Mouse (Mus musculus) hindbrain, postnatal 0 days (tissue): ENCODE measurements at regions not wholly inside any gene's neighbourhood (a gene's known extent, or its start where the extent isn't known, plus 50 kb on each side); places are given as distances from the start of the nearest gene placed in this dataset.

Source experiments
- ATAC-seq: fragments of 200-750 bp; cut with Nextera tagmentation; 2 replicates; pipeline ENCODE4 v1.8.0; 2017; ENCODE audit warnings: mild to moderate bottlenecking, moderate TSS enrichment, moderate library complexity
- DNase-seq: peaks from one replicate; pipeline ENCODE4 v3.0.0-alpha.2; 2015; ENCODE audit warnings: low spot score
- H3K27ac ChIP-seq: fragments of 300-500 bp; sonication (generic); 2 replicates; pipeline ENCODE4 v1.5.1; 2014; ENCODE audit warnings: mild to moderate bottlenecking
- H3K27me3 ChIP-seq: fragments of 300-500 bp; sonication (generic); 2 replicates; pipeline ENCODE4 v1.6.1; 2014; ENCODE audit warnings: low read length, mixed read lengths; ENCODE audit not compliant: insufficient read depth
- H3K36me3 ChIP-seq: fragments of 300-500 bp; sonication (generic); 2 replicates; pipeline ENCODE4 v1.6.1; 2014; ENCODE audit warnings: low read length, mixed read lengths; ENCODE audit not compliant: insufficient read depth
- H3K4me1 ChIP-seq: fragments of 300-500 bp; sonication (generic); 2 replicates; pipeline ENCODE4 v1.6.1; 2014; ENCODE audit warnings: antibody characterized with exemption, low read length, mixed read lengths; ENCODE audit not compliant: insufficient read depth
- H3K4me2 ChIP-seq: fragments of 300-500 bp; sonication (generic); 2 replicates; pipeline ENCODE4 v1.6.1; 2014; ENCODE audit warnings: low read depth, mild to moderate bottlenecking, low read length, moderate library complexity, mixed read lengths
- H3K4me3 ChIP-seq: fragments of 300-500 bp; sonication (generic); 2 replicates; pipeline ENCODE4 v1.5.1; 2014; ENCODE audit warnings: low read length
- H3K9ac ChIP-seq: fragments of 300-500 bp; sonication (generic); replicated peaks from 2 replicates; pipeline ENCODE4 v1.6.1; 2014; ENCODE audit warnings: mild to moderate bottlenecking, low read length, moderate library complexity, mixed read lengths
- H3K9me3 ChIP-seq: fragments of 300-500 bp; sonication (generic); 2 replicates; pipeline ENCODE4 v1.6.1; 2016; ENCODE audit warnings: low read length, mixed read lengths
- CTCF ChIP-seq: IDR thresholded peaks from 2 replicates; pipeline ENCODE4 v1.5.1; 2016; ENCODE audit warnings: antibody characterized with exemption, control low read depth, low read depth
- WGBS: fragments of 180-500 bp; shearing (Covaris S2); extraction: QIAGEN DNeasy Blood & Tissue Kit; methylation state at CpG from one replicate; pipeline ENCODE4 v1.1.7; 2014; 5-methylcytosine and 5-hydroxymethylcytosine counted together

DNA sequence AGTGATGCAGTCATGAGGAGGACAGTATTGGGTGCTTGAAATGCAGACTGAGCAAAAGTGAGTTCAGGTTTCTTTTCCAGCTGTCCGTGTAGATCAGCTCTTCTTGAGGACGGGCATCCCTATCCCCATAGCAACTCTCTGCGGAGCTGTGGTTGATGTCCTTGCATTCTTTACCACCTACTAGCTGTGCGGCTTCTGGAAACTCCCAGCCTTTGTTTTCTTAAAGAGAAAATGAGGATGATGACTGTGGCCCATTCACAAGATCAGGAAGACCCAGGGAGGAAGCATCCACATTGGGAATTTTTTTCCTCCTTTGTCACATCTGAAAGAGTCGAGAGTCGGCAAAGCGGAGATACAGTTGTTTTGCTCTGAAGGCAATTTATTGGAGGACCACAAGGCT is 410.2 kb upstream of the Sall1 start:
- WGBS, result 68% methylated on average over 7 of the region's 7 CpGs
- TF ChIP-seq CTCF, result no peak

DNA sequence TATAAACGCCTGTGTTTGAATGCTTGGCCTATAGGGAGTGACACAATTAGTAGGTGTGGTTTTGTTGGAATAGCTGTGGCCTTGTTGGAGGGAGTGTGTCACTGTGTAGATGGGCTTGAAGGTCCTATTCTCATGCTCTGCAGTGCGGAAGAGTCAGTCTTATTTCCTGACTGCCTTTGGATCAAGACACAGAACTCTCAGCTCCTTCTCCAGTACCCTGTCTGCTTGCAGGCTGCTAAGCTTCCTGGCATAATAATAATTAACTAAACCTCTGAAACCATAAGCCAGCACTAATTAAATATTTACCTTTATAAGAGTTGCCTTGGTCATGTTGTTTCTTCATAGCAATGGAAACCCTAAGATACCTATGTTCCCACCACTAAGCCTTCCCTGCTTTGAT is 409.8 kb upstream of the Sall1 start:
- no peaks in the 10 kb centered on the region for H3K9me3 ChIP-seq
- H3K4me2 ChIP-seq, result no peak overlapping the region
- no peak overlapping the region for H3K4me3 ChIP-seq
- H3K4me1 ChIP-seq, result no peaks in the 10 kb centered on the region
- H3K27me3 ChIP-seq, result no peaks in the 10 kb centered on the region
- DNase-seq, result no peak
- WGBS, result 87% methylated on average over 2 of the region's 2 CpGs
- no peak for TF ChIP-seq CTCF
- H3K36me3 ChIP-seq, result no peaks in the 10 kb centered on the region
- no peak overlapping the region for H3K9ac ChIP-seq
- ATAC-seq, result no peak
- no peak overlapping the region for H3K27ac ChIP-seq

More for the DNA sequence above, 410.2 kb upstream of the Sall1 start:
- Histone ChIP-seq H3K4me1 (no peaks in the 10 kb centered on the region), H3K27me3 (no peaks in the 10 kb centered on the region), H3K27ac (no peak overlapping the region), H3K4me2 (no peak overlapping the region), H3K4me3 (no peak overlapping the region), H3K36me3 (no peaks in the 10 kb centered on the region), H3K9me3 (no peaks in the 10 kb centered on the region), H3K9ac (no peak overlapping the region)
- DNase-seq (no peak), ATAC-seq (no peak)

GRCm38 (mm10) chr8:89444466-89444865 is 400.5 kb upstream of the Sall1 start:
- Histone ChIP-seq H3K9me3 (no peaks in the 10 kb centered on the region), H3K4me3 (no peak overlapping the region), H3K27ac (no peak overlapping the region), H3K4me2 (no peak overlapping the region), H3K4me1 (no peaks in the 10 kb centered on the region), H3K36me3 (no peaks in the 10 kb centered on the region), H3K9ac (no peak overlapping the region), H3K27me3 (no peaks in the 10 kb centered on the region)
- WGBS, result 77% methylated on average over 5 of the region's 5 CpGs
- ATAC-seq (no peak), DNase-seq (no peak)
- TF ChIP-seq CTCF, result no peak

GRCm38 (mm10) chr8:89439304-89439703 is 395.3 kb upstream of the Sall1 start:
- no peaks in the 10 kb centered on the region for H3K36me3 ChIP-seq
- no peaks in the 10 kb centered on the region for H3K9me3 ChIP-seq
- H3K27me3 ChIP-seq, result no peaks in the 10 kb centered on the region
- 34% methylated on average over 6 of the region's 6 CpGs for WGBS
- no peak overlapping the region for H3K4me3 ChIP-seq
- DNase-seq (peak; percentile 16), ATAC-seq (peak; percentile 43; the same call in 1 of the 2 replicates)
- TF ChIP-seq CTCF, result no peak
- no peak overlapping the region for H3K4me2 ChIP-seq
- H3K4me1 ChIP-seq, result no peaks in the 10 kb centered on the region
- no peak overlapping the region for H3K27ac ChIP-seq
- no peak overlapping the region for H3K9ac ChIP-seq

DNA sequence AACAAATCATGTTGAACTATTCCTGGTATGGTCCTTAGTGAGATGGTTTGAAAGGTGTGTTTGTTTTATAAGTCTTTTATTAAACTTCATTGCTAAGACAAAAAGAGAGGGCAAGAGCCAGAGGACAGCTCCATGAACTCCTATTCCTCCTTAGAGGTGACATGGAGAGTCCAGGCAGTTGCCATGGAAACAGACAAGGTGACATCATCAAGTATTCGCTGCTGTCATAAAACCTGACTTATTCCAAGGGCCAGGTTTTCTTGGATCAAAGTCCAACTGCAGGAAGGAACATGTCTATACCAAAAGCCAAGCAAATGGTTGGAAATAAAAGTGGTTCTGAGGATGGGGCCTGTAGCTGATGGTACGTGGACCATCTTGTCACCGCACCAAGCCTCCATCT is 383.0 kb upstream of the Sall1 start:
- Histone ChIP-seq H3K27me3 (no peaks in the 10 kb centered on the region), H3K4me1 (no peaks in the 10 kb centered on the region), H3K9me3 (no peaks in the 10 kb centered on the region), H3K27ac (no peak overlapping the region), H3K9ac (no peak overlapping the region), H3K36me3 (no peaks in the 10 kb centered on the region), H3K4me3 (no peak overlapping the region), H3K4me2 (no peak overlapping the region)
- ATAC-seq (no peak), DNase-seq (no peak)
- no peak for TF ChIP-seq CTCF
- 90% methylated on average over 3 of the region's 3 CpGs for WGBS

- Histone ChIP-seq H3K9me3 (no peaks in the 10 kb centered on the region), H3K36me3 (no peaks in the 10 kb centered on the region), H3K27me3 (no peaks in the 10 kb centered on the region), H3K4me3 (no peak overlapping the region), H3K9ac (no peak overlapping the region), H3K4me1 (no peaks in the 10 kb centered on the region), H3K27ac (no peak overlapping the region), H3K4me2 (no peak overlapping the region)
- no peak for TF ChIP-seq CTCF
- no peak for DNase-seq
- 89% methylated on average over 2 of the region's 2 CpGs for WGBS
- no peak for ATAC-seq
These were observed 371.3 kb upstream of the Sall1 start for GRCm38 (mm10) chr8:89415287-89415686.

DNA sequence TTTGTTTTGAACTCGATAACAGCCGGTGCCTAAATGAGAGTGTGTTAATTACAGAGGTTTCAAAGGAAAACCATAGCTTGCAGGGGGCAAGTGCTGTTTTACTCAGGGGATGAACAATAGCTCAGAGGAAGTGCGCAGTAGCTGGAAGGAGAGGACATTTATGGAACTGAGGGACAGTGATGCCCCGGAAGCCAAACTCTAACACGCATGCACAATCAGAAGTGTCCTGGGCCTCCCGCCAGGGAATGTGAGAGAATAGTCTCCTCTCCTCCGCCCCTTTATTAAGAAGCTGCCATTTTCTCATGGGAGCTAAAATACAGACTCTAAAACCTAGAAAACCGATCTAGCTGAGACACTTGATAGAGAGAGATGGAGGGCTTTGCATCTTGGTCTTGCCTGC is 368.5 kb upstream of the Sall1 start:
- no peaks in the 10 kb centered on the region for H3K9me3 ChIP-seq
- WGBS, result 60% methylated on average over 8 of the region's 8 CpGs
- no peaks in the 10 kb centered on the region for H3K27me3 ChIP-seq
- DNase-seq (no peak), ATAC-seq (no peak)
- no peak overlapping the region for H3K27ac ChIP-seq
- no peak overlapping the region for H3K4me2 ChIP-seq
- no peaks in the 10 kb centered on the region for H3K36me3 ChIP-seq
- no peak overlapping the region for H3K4me3 ChIP-seq
- H3K4me1 ChIP-seq, result no peaks in the 10 kb centered on the region
- no peak for TF ChIP-seq CTCF
- no peak overlapping the region for H3K9ac ChIP-seq
